Mouse (Mus musculus) heart, embryonic 16.5 days (tissue): ENCODE measurements around the gene Plcg1. TPM values are rescaled to one million over a fixed set of nuclear protein-coding genes. Genes with fewer than 3 reads are reported as not detected.

ENCODE experiments used
- ATAC-seq: fragments of 200-750 bp; cut with Nextera tagmentation; replicated peaks from 2 replicates; pipeline ENCODE4 v1.8.0; 2017; ENCODE audit warnings: moderate number of reproducible peaks; ENCODE audit not compliant: insufficient read depth, low FRiP score; ENCODE audit errors: extremely low read depth
- H3K27ac ChIP-seq: fragments of 300-500 bp; sonication (generic); 2 replicates; pipeline ENCODE4 v1.5.1; 2014; ENCODE audit warnings: mild to moderate bottlenecking, low read length, control low read depth, moderate library complexity
- H3K27me3 ChIP-seq: fragments of 300-500 bp; sonication (generic); 2 replicates; pipeline ENCODE4 v1.6.1; 2014; ENCODE audit warnings: low read length, mixed read lengths; ENCODE audit not compliant: control insufficient read depth, insufficient read depth
- H3K36me3 ChIP-seq: fragments of 300-500 bp; sonication (generic); 2 replicates; pipeline ENCODE4 v1.6.1; 2014; ENCODE audit not compliant: control insufficient read depth, insufficient read depth
- H3K4me1 ChIP-seq: fragments of 300-500 bp; sonication (generic); 2 replicates; pipeline ENCODE4 v1.6.1; 2014; ENCODE audit warnings: low read length, mixed read lengths; ENCODE audit not compliant: control insufficient read depth, insufficient read depth
- H3K4me2 ChIP-seq: fragments of 300-500 bp; sonication (generic); 2 replicates; pipeline ENCODE4 v1.6.1; 2014; ENCODE audit warnings: low read depth, mild to moderate bottlenecking, control low read depth, low read length
- H3K4me3 ChIP-seq: fragments of 300-500 bp; sonication (generic); 2 replicates; pipeline ENCODE4 v1.5.1; 2014; ENCODE audit warnings: mild to moderate bottlenecking, control low read depth, low read length
- H3K9ac ChIP-seq: fragments of 300-500 bp; sonication (generic); 2 replicates; pipeline ENCODE4 v1.6.1; 2014; ENCODE audit warnings: low read length, control low read depth
- H3K9me3 ChIP-seq: fragments of 300-500 bp; sonication (generic); replicated peaks from 2 replicates; pipeline ENCODE4 v1.6.1; 2016; ENCODE audit warnings: low read length; ENCODE audit not compliant: control insufficient read depth
- WGBS: fragments of 180-500 bp; shearing (Covaris S2); extraction: QIAGEN DNeasy Blood & Tissue Kit; methylation state at CpG from one replicate; pipeline ENCODE4 v1.1.7; 2014; 5-methylcytosine and 5-hydroxymethylcytosine counted together
- polyA plus RNA-seq: library from polyadenylated mRNA; unstranded; fragments of >200 nt; fragmentation: Nextera tagmentation; extraction: Ambion mirVana; gene quantifications from 2 replicates; pipeline ENCODE4 v1.2.1, GENCODE M21; 2015

Gene Plcg1
- polyA plus RNA-seq, 1 experiment from 2014 or later: 26.4 TPM

- H3K4me3 ChIP-seq: no peak overlapping the region
- WGBS: 51% methylated on average over 2 of the region's 2 CpGs
- no peaks in the 10 kb centered on the region for H3K36me3 ChIP-seq
- peaks cover 3% of the 10 kb centered on the region for H3K4me1 ChIP-seq
- H3K9ac ChIP-seq: no peak overlapping the region
- H3K27me3 ChIP-seq: no peaks in the 10 kb centered on the region
- no peak overlapping the region for H3K4me2 ChIP-seq
- no peaks in the 10 kb centered on the region for H3K9me3 ChIP-seq
- no peak for ATAC-seq
- H3K27ac ChIP-seq: no peak overlapping the region
Observed at GRCm38 (mm10) chr2:160796973-160797372, 65.9 kb downstream of the Plcg1 start.

GRCm38 (mm10) chr2:160798206-160798605 is 67.1 kb downstream of the Plcg1 start:
- Histone ChIP-seq H3K9me3 (no peaks in the 10 kb centered on the region), H3K4me3 (no peak overlapping the region), H3K4me2 (no peak overlapping the region), H3K9ac (no peak overlapping the region), H3K27me3 (no peaks in the 10 kb centered on the region), H3K36me3 (no peaks in the 10 kb centered on the region), H3K27ac (no peak overlapping the region), H3K4me1 (peaks cover 3% of the 10 kb centered on the region)
- 87% methylated on average over 1 of the region's 1 CpGs for WGBS
- no peak for ATAC-seq

- H3K4me1 ChIP-seq: peaks cover 11% of the 10 kb centered on the region
- no peak overlapping the region for H3K9ac ChIP-seq
- H3K9me3 ChIP-seq: no peaks in the 10 kb centered on the region
- no peak overlapping the region for H3K4me2 ChIP-seq
- WGBS: 86% methylated on average over 1 of the region's 1 CpGs
- no peaks in the 10 kb centered on the region for H3K36me3 ChIP-seq
- no peak overlapping the region for H3K4me3 ChIP-seq
- no peak overlapping the region for H3K27ac ChIP-seq
- H3K27me3 ChIP-seq: no peaks in the 10 kb centered on the region
- no peak for ATAC-seq
Observed at GRCm38 (mm10) chr2:160800967-160801366, 69.9 kb downstream of the Plcg1 start.

- 87% methylated on average over 3 of the region's 3 CpGs for WGBS
Observed at GRCm38 (mm10) chr2:160802326-160802725, 71.2 kb downstream of the Plcg1 start.

GRCm38 (mm10) chr2:160804794-160805527 is 73.9 kb downstream of the Plcg1 start:
- no peak overlapping the region for H3K4me2 ChIP-seq
- H3K36me3 ChIP-seq: no peaks in the 10 kb centered on the region
- peak overlapping the region; percentile 59 for H3K27ac ChIP-seq
- H3K27me3 ChIP-seq: no peaks in the 10 kb centered on the region
- H3K4me3 ChIP-seq: no peak overlapping the region
- H3K9me3 ChIP-seq: no peaks in the 10 kb centered on the region
- H3K4me1 ChIP-seq: peaks cover 16% of the 10 kb centered on the region
- 66% methylated on average over 4 of the region's 4 CpGs for WGBS
- H3K9ac ChIP-seq: no peak overlapping the region
- no peak for ATAC-seq

More at GRCm38 (mm10) chr2:160802326-160802725, 71.2 kb downstream of the Plcg1 start:
- Histone ChIP-seq H3K4me2 (no peak overlapping the region), H3K27ac (no peak overlapping the region), H3K36me3 (no peaks in the 10 kb centered on the region), H3K4me3 (no peak overlapping the region), H3K9me3 (no peaks in the 10 kb centered on the region), H3K27me3 (no peaks in the 10 kb centered on the region), H3K4me1 (peaks cover 15% of the 10 kb centered on the region), H3K9ac (no peak overlapping the region)
- no peak for ATAC-seq

GRCm38 (mm10) chr2:160806091-160806521 is 75.0 kb downstream of the Plcg1 start:
- no peak overlapping the region; the same call in 1 of the 2 replicates for H3K9ac ChIP-seq
- H3K4me3 ChIP-seq: no peak overlapping the region
- peak overlapping the region; percentile 13; the same call in 1 of the 2 replicates for H3K4me2 ChIP-seq
- 19% methylated on average over 3 of the region's 3 CpGs for WGBS
- ATAC-seq: peak; percentile 91
- no peaks in the 10 kb centered on the region for H3K9me3 ChIP-seq
- H3K4me1 ChIP-seq: peaks cover 18% of the 10 kb centered on the region
- peak overlapping the region; percentile 78 for H3K27ac ChIP-seq
- no peaks in the 10 kb centered on the region for H3K27me3 ChIP-seq
- H3K36me3 ChIP-seq: no peaks in the 10 kb centered on the region

- Histone ChIP-seq H3K9ac (no peak overlapping the region), H3K4me1 (peaks cover 12% of the 10 kb centered on the region), H3K4me2 (no peak overlapping the region), H3K36me3 (peaks cover 2% of the 10 kb centered on the region; the same call in 1 of the 2 replicates), H3K27ac (no peak overlapping the region), H3K27me3 (no peaks in the 10 kb centered on the region), H3K4me3 (no peak overlapping the region), H3K9me3 (no peaks in the 10 kb centered on the region)
- no peak for ATAC-seq
Observed at GRCm38 (mm10) chr2:160810376-160810775, 79.3 kb downstream of the Plcg1 start.

- H3K4me3 ChIP-seq: no peak overlapping the region
- peaks cover 11% of the 10 kb centered on the region for H3K4me1 ChIP-seq
- H3K9ac ChIP-seq: no peak overlapping the region
- H3K36me3 ChIP-seq: peaks cover 4% of the 10 kb centered on the region; the same call in 1 of the 2 replicates
- H3K27ac ChIP-seq: no peak overlapping the region
- no peaks in the 10 kb centered on the region for H3K9me3 ChIP-seq
- H3K27me3 ChIP-seq: no peaks in the 10 kb centered on the region
- no peak for ATAC-seq
- 66% methylated on average over 1 of the region's 1 CpGs for WGBS
- no peak overlapping the region for H3K4me2 ChIP-seq
Observed at GRCm38 (mm10) chr2:160810802-160811201, 79.7 kb downstream of the Plcg1 start.
